8 mouse cellular contexts compared by ENCODE assay signal in the genomic region with DNA sequence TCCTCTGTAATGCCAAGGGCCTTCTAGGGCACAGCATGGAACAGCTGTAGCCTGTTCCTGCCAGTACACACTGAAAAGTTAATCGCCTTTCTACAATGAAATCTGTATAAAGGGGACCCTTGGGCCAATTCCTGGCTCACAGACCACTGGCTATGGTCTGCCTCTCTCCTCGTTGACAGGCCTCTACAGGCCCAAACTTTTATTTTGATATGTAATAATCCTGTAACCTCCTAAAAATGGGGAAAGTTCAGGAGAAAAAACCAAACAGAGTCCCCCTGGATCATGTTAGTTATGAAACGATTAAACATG. TPM values are rescaled to one million over a fixed set of nuclear protein-coding genes. Genes with fewer than 3 reads are reported as not detected.
A peak's percentile ranks its signal among the peaks of the same experiment; 100 is the strongest.
DNase-seq lines count a peak whose midpoint lies in the region; ATAC-seq and TF ChIP-seq lines count a peak whose summit lies in the region.

No protein-coding gene starts in this region.

- no peak for TF ChIP-seq CTCF in liver, adult 2 months (IDR thresholded peaks at IDR 0.05; ENCODE audit: low read depth, low read length)

- H3K27ac ChIP-seq in liver, adult 2 months (replicated peaks; ENCODE audit: insufficient read depth, low read depth, low read length) = peak overlapping the region; percentile 98
- H3K27ac ChIP-seq in embryonic facial prominence, embryonic 14.5 days (replicated peaks; ENCODE audit: low read depth, low read length) = peak overlapping the region; percentile 96
- H3K27ac ChIP-seq in intestine, embryonic 15.5 days = peak overlapping the region; percentile 94; the same call in 1 of the 2 replicates

- no peaks in the 10 kb centered on the region for H3K27me3 ChIP-seq in liver, adult 2 months (ENCODE audit: control insufficient read depth, insufficient read depth, low read length)
- no peaks in the 10 kb centered on the region for H3K27me3 ChIP-seq in embryonic facial prominence, embryonic 14.5 days (replicated peaks; ENCODE audit: control insufficient read depth, insufficient read depth, low read length)
- H3K27me3 ChIP-seq in intestine, embryonic 15.5 days (replicated peaks) = no peaks in the 10 kb centered on the region
- H3K27me3 ChIP-seq in myocyte (ENCODE audit: control insufficient read depth, insufficient read depth, insufficient read length) = no peaks in the 10 kb centered on the region

- no peak for TF ChIP-seq POLR2A in liver, adult 2 months (IDR thresholded peaks at IDR 0.05; ENCODE audit: extremely low read depth, insufficient read depth, low read length)
- TF ChIP-seq POLR2A in myocyte (IDR thresholded peaks at IDR 0.05; ENCODE audit: insufficient read length, low read depth) = no peak

- peaks cover 14% of the 10 kb centered on the region for H3K4me1 ChIP-seq in liver, adult 2 months (ENCODE audit: control insufficient read depth, insufficient read depth, low read length)
- H3K4me1 ChIP-seq in embryonic facial prominence, embryonic 14.5 days (ENCODE audit: control insufficient read depth, insufficient read depth, low read length) = peaks cover 45% of the 10 kb centered on the region
- H3K4me1 ChIP-seq in intestine, embryonic 15.5 days (replicated peaks) = peaks cover 7% of the 10 kb centered on the region

- H3K36me3 ChIP-seq in liver, adult 2 months (ENCODE audit: control insufficient read depth, insufficient read depth, low read length) = no peaks in the 10 kb centered on the region
- H3K36me3 ChIP-seq in embryonic facial prominence, embryonic 14.5 days (ENCODE audit: control insufficient read depth, insufficient read depth, low read length) = no peaks in the 10 kb centered on the region
- no peaks in the 10 kb centered on the region for H3K36me3 ChIP-seq in intestine, embryonic 15.5 days
- no peaks in the 10 kb centered on the region for H3K36me3 ChIP-seq in myocyte (ENCODE audit: control insufficient read depth, insufficient read depth)

- WGBS in liver, adult 2 months = 20% methylated on average over 3 of the region's 3 CpGs
- 38% methylated on average over 3 of the region's 3 CpGs for WGBS in embryonic facial prominence, embryonic 14.5 days
- WGBS in intestine, embryonic 15.5 days = 40% methylated on average over 3 of the region's 3 CpGs

- H3K4me3 ChIP-seq in liver, adult 2 months (ENCODE audit: insufficient read depth, low read depth, low read length) = no peak overlapping the region
- peak overlapping the region; percentile 96 for H3K4me3 ChIP-seq in embryonic facial prominence, embryonic 14.5 days (ENCODE audit: low read depth, low read length)
- peak overlapping the region; percentile 99 for H3K4me3 ChIP-seq in intestine, embryonic 15.5 days (replicated peaks)
- peak overlapping the region; percentile 44 for H3K4me3 ChIP-seq in myocyte

- H3K79me2 ChIP-seq in liver, adult 2 months (ENCODE audit: control insufficient read depth, insufficient read depth, low read length) = peaks cover 17% of the 10 kb centered on the region; the same call in 1 of the 2 replicates
- H3K79me2 ChIP-seq in myocyte (ENCODE audit: control insufficient read depth, insufficient read depth) = peaks cover 40% of the 10 kb centered on the region

- no peak for ATAC-seq in embryonic facial prominence, embryonic 14.5 days (ENCODE audit: low read depth)
- no peak for ATAC-seq in intestine, embryonic 15.5 days

- H3K9me3 ChIP-seq in embryonic facial prominence, embryonic 14.5 days (ENCODE audit: control insufficient read depth, low read length) = no peaks in the 10 kb centered on the region
- H3K9me3 ChIP-seq in intestine, embryonic 15.5 days = no peaks in the 10 kb centered on the region

- no peak for DNase-seq in liver, adult 2 months (ENCODE audit: extremely low read depth, low read depth, low spot score)
- DNase-seq in liver = no peak
- no peak for DNase-seq in embryonic facial prominence, embryonic 14.5 days (ENCODE audit: low spot score)
- DNase-seq in adrenal gland, postnatal 36 days = no peak
- DNase-seq in spleen, postnatal 4 days (ENCODE audit: low spot score in 2 of 2) = no peak
- no peak for DNase-seq in spleen, postnatal 14 days (ENCODE audit: low spot score in 2 of 2)

- peak overlapping the region; percentile 80 for H3K4me2 ChIP-seq in embryonic facial prominence, embryonic 14.5 days (ENCODE audit: low read depth, low read length)
- H3K4me2 ChIP-seq in intestine, embryonic 15.5 days (replicated peaks) = peak overlapping the region; percentile 70
- peak overlapping the region; percentile 100 for H3K4me2 ChIP-seq in myocyte (ENCODE audit: low read depth)

- peak overlapping the region; percentile 91 for H3ac ChIP-seq in myocyte (ENCODE audit: control insufficient read depth, insufficient read length)

- peak overlapping the region; percentile 6 for H3K9ac ChIP-seq in liver, adult 2 months (ENCODE audit: low read depth, low read length)
- H3K9ac ChIP-seq in embryonic facial prominence, embryonic 14.5 days (ENCODE audit: low read depth, low read length) = peak overlapping the region; percentile 95
- H3K9ac ChIP-seq in intestine, embryonic 15.5 days = peak overlapping the region; percentile 98

TF ChIP-seq in myocyte, 11 proteins besides CTCF, POLR2A, EP300 and RAD21:
- TF ChIP-seq MYOD1 (IDR thresholded peaks at IDR 0.05; ENCODE audit: control insufficient read depth in 1 of 3, insufficient read length in 2 of 3, low read depth in 2 of 3) (peak in 1 of 3 experiments; percentile 29), REST (IDR thresholded peaks at IDR 0.05; ENCODE audit: insufficient read depth, insufficient read length) (no peak)

RNA-seq across cellular contexts. Expression of gene Sp2, which starts 6.4 kb away (rescaled TPM):
- total RNA-seq in liver, adult 2 months (2014; rRNA removed) = 0.28 and 0.54 TPM in 2 replicates
- polyA plus RNA-seq in liver, adult 2 months (2012; rRNA removed) = 3.4 and 3.8 TPM in 2 replicates
- 15.2 and 16.2 TPM in 2 replicates for polyA plus RNA-seq in embryonic facial prominence, embryonic 14.5 days (2014; fragmentation: Nextera tagmentation; extraction: Ambion mirVana)
- polyA plus RNA-seq in intestine, embryonic 15.5 days (2015; fragmentation: Nextera tagmentation; extraction: Ambion mirVana) = 13.3 and 15.1 TPM in 2 replicates
- 11.5 TPM for polyA plus RNA-seq in myocyte (2012; fragmentation: generic; extraction: Trizol)
- 10 to 100 TPM; 14.5 to 16.6 TPM for total RNA-seq in adrenal gland, postnatal 36 days (2021)

RNA-seq across cellular contexts. Expression of gene Pnpo, which starts 32.5 kb away (rescaled TPM):
- total RNA-seq in liver, adult 2 months (2014; rRNA removed) = 113 and 126 TPM in 2 replicates
- 170 and 175 TPM in 2 replicates for polyA plus RNA-seq in liver, adult 2 months (2012; rRNA removed)
- polyA plus RNA-seq in embryonic facial prominence, embryonic 14.5 days (2014; fragmentation: Nextera tagmentation; extraction: Ambion mirVana) = 26.8 and 27.4 TPM in 2 replicates
- polyA plus RNA-seq in intestine, embryonic 15.5 days (2015; fragmentation: Nextera tagmentation; extraction: Ambion mirVana) = 81.9 and 92.8 TPM in 2 replicates
- 7.5 TPM for polyA plus RNA-seq in myocyte (2012; fragmentation: generic; extraction: Trizol)
- total RNA-seq in adrenal gland, postnatal 36 days (2021) = 10 to 100 TPM; 29.6 to 34.2 TPM

RNA-seq across cellular contexts. Expression of gene Sp6, which starts 36.9 kb away (rescaled TPM):
- total RNA-seq in liver, adult 2 months (2014; rRNA removed) = under 0.01 and 0.09 TPM in 2 replicates
- polyA plus RNA-seq in liver, adult 2 months (2012; rRNA removed) = 0.04 and 0.05 TPM in 2 replicates
- polyA plus RNA-seq in embryonic facial prominence, embryonic 14.5 days (2014; fragmentation: Nextera tagmentation; extraction: Ambion mirVana) = 2.1 and 2.9 TPM in 2 replicates
- polyA plus RNA-seq in intestine, embryonic 15.5 days (2015; fragmentation: Nextera tagmentation; extraction: Ambion mirVana) = 0.29 and 0.30 TPM in 2 replicates
- 6.0 TPM for polyA plus RNA-seq in myocyte (2012; fragmentation: generic; extraction: Trizol)
- under 1 TPM; 0.16 to 0.23 TPM for total RNA-seq in adrenal gland, postnatal 36 days (2021)

RNA-seq across cellular contexts. Expression of gene Prr15l, which starts 48.4 kb away (rescaled TPM):
- 0.34 and 0.46 TPM in 2 replicates for total RNA-seq in liver, adult 2 months (2014; rRNA removed)
- 0.60 and 0.64 TPM in 2 replicates for polyA plus RNA-seq in liver, adult 2 months (2012; rRNA removed)
- 3.1 and 4.7 TPM in 2 replicates for polyA plus RNA-seq in embryonic facial prominence, embryonic 14.5 days (2014; fragmentation: Nextera tagmentation; extraction: Ambion mirVana)
- 84.7 and 86.9 TPM in 2 replicates for polyA plus RNA-seq in intestine, embryonic 15.5 days (2015; fragmentation: Nextera tagmentation; extraction: Ambion mirVana)
- polyA plus RNA-seq in myocyte (2012; fragmentation: generic; extraction: Trizol) = 0.07 TPM
- total RNA-seq in adrenal gland, postnatal 36 days (2021) = under 1 TPM; 0.16 to 0.66 TPM

RNA-seq across cellular contexts. Expression of gene Scrn2, which starts 53.4 kb away (rescaled TPM):
- 39.5 and 41.9 TPM in 2 replicates for total RNA-seq in liver, adult 2 months (2014; rRNA removed)
- 56.6 and 58.3 TPM in 2 replicates for polyA plus RNA-seq in liver, adult 2 months (2012; rRNA removed)
- polyA plus RNA-seq in embryonic facial prominence, embryonic 14.5 days (2014; fragmentation: Nextera tagmentation; extraction: Ambion mirVana) = 14.7 and 16.1 TPM in 2 replicates
- 18.1 and 21.9 TPM in 2 replicates for polyA plus RNA-seq in intestine, embryonic 15.5 days (2015; fragmentation: Nextera tagmentation; extraction: Ambion mirVana)
- 22.4 TPM for polyA plus RNA-seq in myocyte (2012; fragmentation: generic; extraction: Trizol)
- total RNA-seq in adrenal gland, postnatal 36 days (2021) = 10 to 100 TPM; 15.7 to 18.8 TPM

Comparison
In these comparisons a context has a peak if more than half of its experiments do, and no peak if none do; other contexts are left out.
1. H3K9ac ChIP-seq: peak in every context shown above with its lines; median percentile 98 in intestine, embryonic 15.5 days; 95 in embryonic facial prominence, embryonic 14.5 days; 6 in liver, adult 2 months.